Mouse (Mus musculus): Measurements from ENCODE around the gene Peli2. TPM values are rescaled to one million over a fixed set of nuclear protein-coding genes. Genes with fewer than 3 reads are reported as not detected.

Peli2 gene
- total RNA-seq, 2 experiments from 2014 or later = 18.5 to 25.2 TPM

GRCm38 (mm10) chr14:48316396-48316795 is 195.8 kb downstream of the Peli2 start:
- intact Hi-C loops (cut with DNase I) = no loop called here
- no peak for DNase-seq (ENCODE audit: low spot score in 2 of 2)

DNA sequence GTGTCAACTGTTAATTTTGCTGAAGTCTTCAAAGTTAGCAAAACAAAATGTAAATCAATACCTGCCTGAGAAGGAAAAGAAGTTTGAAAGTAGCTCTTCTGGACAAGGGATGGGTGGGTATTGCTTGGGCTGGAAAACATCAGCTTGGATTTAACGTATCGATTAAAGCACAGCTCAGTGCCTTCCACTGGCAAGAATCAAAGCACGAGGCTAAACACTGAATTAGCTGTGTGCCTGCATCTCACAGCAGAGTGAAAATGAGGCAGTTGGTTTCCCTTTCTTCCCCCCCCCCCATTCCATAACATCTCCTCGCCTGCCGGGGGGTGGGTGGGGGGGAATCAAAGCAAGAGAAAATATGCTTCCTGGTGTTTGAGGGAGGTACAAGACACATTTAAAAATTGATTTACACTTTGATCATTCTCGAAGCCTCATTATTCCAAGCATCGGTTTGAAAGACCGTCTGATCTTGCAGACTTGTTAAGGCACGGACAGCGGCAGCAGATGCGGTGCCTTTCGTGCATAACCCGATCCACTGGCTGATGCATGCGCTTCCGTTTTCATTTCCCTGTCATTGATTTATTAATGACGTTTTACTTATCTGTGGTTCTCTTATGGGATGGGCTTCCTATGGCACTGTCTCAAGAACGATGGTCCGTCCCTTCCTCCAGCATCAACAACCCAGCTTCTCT is 203.3 kb downstream of the Peli2 start:
- no peak for DNase-seq (ENCODE audit: low spot score in 2 of 2)
- intact Hi-C loops (cut with DNase I) = no loop called here

DNA sequence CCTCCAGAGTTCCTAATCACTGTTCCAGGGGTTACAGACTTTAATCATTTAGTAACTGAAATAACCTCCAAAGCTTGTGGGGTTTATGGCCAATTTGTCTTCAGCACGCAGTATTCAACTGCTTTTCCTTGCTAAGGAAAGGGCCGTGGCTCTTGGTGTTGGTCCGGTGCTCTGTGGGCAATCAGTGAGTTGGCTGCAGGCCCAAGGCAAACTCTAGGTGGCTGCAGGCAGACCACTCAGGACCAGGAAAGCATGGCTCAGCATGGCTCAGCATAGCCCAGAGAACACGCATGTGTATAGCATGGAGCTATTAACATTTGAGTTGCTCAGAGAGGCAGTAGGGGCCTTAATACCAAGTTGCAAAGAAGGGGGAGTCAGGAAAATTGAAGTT is 203.8 kb downstream of the Peli2 start:
- intact Hi-C loops (cut with DNase I) = no loop called here
- no peak for DNase-seq (ENCODE audit: low spot score in 2 of 2)

GRCm38 (mm10) chr14:48327746-48328145 is 207.1 kb downstream of the Peli2 start:
- intact Hi-C loops (cut with DNase I) = no loop called here

DNA sequence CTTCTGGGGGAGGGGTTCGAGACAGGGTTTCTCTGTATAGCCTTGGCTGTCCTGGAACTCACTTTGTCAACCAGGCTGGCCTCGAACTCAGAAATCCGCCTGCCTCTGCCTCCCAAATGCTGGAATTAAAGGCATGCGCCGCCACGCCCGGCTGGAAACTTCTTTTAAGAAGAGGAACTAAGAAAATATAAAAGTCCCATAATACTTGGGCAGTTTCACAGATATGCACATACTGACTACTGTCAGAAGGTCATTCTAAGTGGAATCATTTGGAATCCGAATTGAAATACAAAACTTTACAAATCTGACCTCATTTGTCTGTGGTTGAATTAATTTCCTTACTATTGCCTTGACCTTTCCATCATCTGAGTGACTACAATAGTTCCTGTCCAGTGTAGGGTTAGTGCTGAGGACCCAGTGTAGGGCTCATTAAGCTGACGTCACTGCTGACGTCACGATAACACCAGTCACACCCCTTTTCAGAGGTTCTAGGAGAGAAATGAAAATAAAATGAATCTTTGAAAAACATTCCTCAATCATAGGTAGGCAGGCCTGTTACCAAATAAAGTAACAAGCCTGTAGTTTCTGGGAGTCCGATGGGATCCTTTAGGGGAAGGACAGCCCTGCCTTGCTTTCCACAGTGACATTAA is 209.2 kb downstream of the Peli2 start:
- no peak for DNase-seq (ENCODE audit: low spot score in 2 of 2)
- intact Hi-C loops (cut with DNase I) = loop anchor here (5.0 kb wide), 1 partner anchor 43 kb away; no protein-coding TSS in a partner anchor

More at GRCm38 (mm10) chr14:48327746-48328145, 207.1 kb downstream of the Peli2 start:
- no peak for DNase-seq (ENCODE audit: low spot score in 2 of 2)

Measured in left cerebral cortex, postnatal 36 days (tissue).